Mouse (Mus musculus) NIH3T3 (cell line): Measurements from ENCODE around the gene C2.

Source experiments
- DNase-seq: peaks from one replicate; pipeline ENCODE4 v3.0.0-alpha.2; 2012; ENCODE audit warnings: low read depth

The C2 gene

GRCm38 (mm10) chr17:34879336-34879879, 18.7 kb downstream of the C2 start, which contains the start of gene Zbtb12:
TSS of gene Zbtb12 (plus strand) at chr17:34879483.
- DNase-seq = peak; percentile 51

GRCm38 (mm10) chr17:34874321-34874720, 23.7 kb downstream of the C2 start:
- DNase-seq = no peak

- no peak for DNase-seq
Observed at GRCm38 (mm10) chr17:34865981-34866380, 32.1 kb downstream of the C2 start.

GRCm38 (mm10) chr17:34862416-34863081, 35.5 kb downstream of the C2 start, which contains the start of gene Cfb:
TSS of gene Cfb (minus strand) at chr17:34862518.
- DNase-seq = no peak

GRCm38 (mm10) chr17:34861704-34862415, 36.2 kb downstream of the C2 start:
- DNase-seq = no peak

GRCm38 (mm10) chr17:34860514-34860913, 37.6 kb downstream of the C2 start:
- no peak for DNase-seq

- DNase-seq = no peak
Observed at GRCm38 (mm10) chr17:34858670-34859069, 39.4 kb downstream of the C2 start.

GRCm38 (mm10) chr17:34855825-34856224, 42.2 kb downstream of the C2 start:
- peak; percentile 88 for DNase-seq

GRCm38 (mm10) chr17:34854761-34855160, 43.3 kb downstream of the C2 start:
- no peak for DNase-seq

- DNase-seq = no peak
Observed at GRCm38 (mm10) chr17:34853511-34853910, 44.6 kb downstream of the C2 start.

- peak; percentile 10 for DNase-seq
Observed at GRCm38 (mm10) chr17:34850517-34851125, 47.4 kb downstream of the C2 start.

- peak; percentile 99 for DNase-seq
Observed at GRCm38 (mm10) chr17:34849722-34850516, 48.1 kb downstream of the C2 start, which contains the start of the genes Skiv2l and Nelfe. TSS of gene Skiv2l (minus strand) at chr17:34850210. TSS of gene Nelfe (plus strand) at chr17:34850391.

- no peak for DNase-seq
Observed at GRCm38 (mm10) chr17:34847615-34848014, 50.5 kb downstream of the C2 start.

- DNase-seq = no peak
Observed at GRCm38 (mm10) chr17:34847192-34847591, 50.9 kb downstream of the C2 start.

- no peak for DNase-seq
Observed at GRCm38 (mm10) chr17:34844884-34845283, 53.2 kb downstream of the C2 start.

- DNase-seq = no peak
Observed at GRCm38 (mm10) chr17:34840736-34841307, 57.2 kb downstream of the C2 start.

GRCm38 (mm10) chr17:34838785-34839184, 59.3 kb downstream of the C2 start:
- no peak for DNase-seq

- DNase-seq = no peak
Observed at GRCm38 (mm10) chr17:34837464-34838324, 60.4 kb downstream of the C2 start.

- peak; percentile 98 for DNase-seq
Observed at GRCm38 (mm10) chr17:34836856-34837221, 61.2 kb downstream of the C2 start, which contains the start of the genes Stk19 and Dxo. TSS of gene Stk19 (minus strand) at chr17:34836945. TSS of gene Dxo (plus strand) at chr17:34837019.

GRCm38 (mm10) chr17:34836155-34836855, 61.8 kb downstream of the C2 start:
- DNase-seq = no peak
